Mouse (Mus musculus) C2C12 (cell line): ENCODE measurements around the gene Aco1. TPM values are rescaled to one million over a fixed set of nuclear protein-coding genes. Genes with fewer than 3 reads are reported as not detected.

Experiments used
- H3K27me3 ChIP-seq: one replicate; pipeline ENCODE4 v1.6.1; 2011; ENCODE audit not compliant: control insufficient read depth, insufficient read depth, insufficient read length
- H3K36me3 ChIP-seq: one replicate; pipeline ENCODE4 v1.6.1; 2011; ENCODE audit not compliant: control insufficient read depth, insufficient read depth
- H3K4me3 ChIP-seq: one replicate; pipeline ENCODE4 v1.5.1; 2011; ENCODE audit warnings: mild to moderate bottlenecking, control low read depth; ENCODE audit not compliant: poor library complexity, insufficient read depth, severe bottlenecking
- H3K79me2 ChIP-seq: one replicate; pipeline ENCODE4 v1.6.1; 2011; ENCODE audit not compliant: control insufficient read depth, insufficient read depth
- H3K79me3 ChIP-seq: one replicate; pipeline ENCODE4 v1.6.1; 2011; ENCODE audit warnings: low read depth, control low read depth
- H3ac ChIP-seq: one replicate; pipeline ENCODE3; 2011; ENCODE audit warnings: low read depth; ENCODE audit not compliant: control insufficient read depth, insufficient read length
- CEBPB ChIP-seq: IDR thresholded peaks from one replicate; pipeline ENCODE4 v1.6.1; 2011; ENCODE audit warnings: low read depth, mild to moderate bottlenecking, control low read depth, moderate library complexity
- CTCF ChIP-seq: IDR thresholded peaks from one replicate; pipeline ENCODE4 v1.5.1; 2011; ENCODE audit not compliant: control insufficient read depth, insufficient read depth, insufficient read length
- FOSL1 ChIP-seq: IDR thresholded peaks from one replicate; pipeline ENCODE4 v1.8.0; 2011; ENCODE audit warnings: mild to moderate bottlenecking, low read length; ENCODE audit not compliant: poor library complexity, insufficient read depth, severe bottlenecking
- MAX ChIP-seq: IDR thresholded peaks from one replicate; pipeline ENCODE4 v1.6.1; 2011; ENCODE audit warnings: mild to moderate bottlenecking, control low read depth
- MYOD1 ChIP-seq: IDR thresholded peaks from one replicate; pipeline ENCODE4 v1.6.1; 2011; ENCODE audit warnings: low read depth; ENCODE audit not compliant: control insufficient read depth, insufficient read length
- MYOG ChIP-seq: IDR thresholded peaks from one replicate; pipeline ENCODE4 v1.6.1; 2011; ENCODE audit not compliant: control insufficient read depth, insufficient read length; ENCODE audit errors: extremely low read depth
- USF1 ChIP-seq: IDR thresholded peaks from one replicate; pipeline ENCODE4 v1.6.1; 2011; ENCODE audit warnings: low read depth, mild to moderate bottlenecking, control low read depth, moderate library complexity
- long read RNA-seq, 2 experiments: library from polyadenylated mRNA; unstranded; transcript quantifications; one replicate each; pipeline ENCODE4 v2.0.0; 2019 to 2020
- polyA plus RNA-seq: library from polyadenylated mRNA; unstranded; fragments of >200 nt; fragmentation: generic; extraction: Trizol; gene quantifications from one replicate; pipeline ENCODE4 v1.2.1, GENCODE M21; 2012; ENCODE audit warnings: missing spikeins

Aco1 gene
- polyA plus RNA-seq = 32.6 TPM
- long read RNA-seq, experiment 1, transcript Aco1-201 (21 exons, 3,832 nt) = major isoform, 20 of 25 reads
- long read RNA-seq, experiment 1, partial matches to known transcripts = 4 of 25 reads
- long read RNA-seq, experiment 1, other reads (novel, unspliced or antisense) = 1 of 25 reads
- long read RNA-seq, experiment 2, transcript Aco1-201 (21 exons, 3,832 nt) = major isoform, 439 of 479 reads
- long read RNA-seq, experiment 2, partial matches to known transcripts = 16 of 479 reads
- long read RNA-seq, experiment 2, other reads (novel, unspliced or antisense) = 24 of 479 reads

- peaks cover 12% of the 10 kb centered on the region for H3K36me3 ChIP-seq
- H3K27me3 ChIP-seq = no peaks in the 10 kb centered on the region
- peak within 1 kb of the TSS; percentile 94 for H3ac ChIP-seq
- H3K4me3 ChIP-seq = peak within 1 kb of the TSS; percentile 55
- H3K79me2 ChIP-seq = peaks cover 41% of the 10 kb centered on the region
- peaks cover 20% of the 10 kb centered on the region for H3K79me3 ChIP-seq
- no peak for TF ChIP-seq MYOD1
- no peak for TF ChIP-seq MYOG
- TF ChIP-seq MAX = no peak
- TF ChIP-seq CEBPB = no peak
- TF ChIP-seq USF1 = no peak
- no peak for TF ChIP-seq CTCF
- no peak for TF ChIP-seq FOSL1
Observed at GRCm38 (mm10) chr4:40142743-40143532, at the start of gene Aco1. Gene Aco1 (plus strand): TSS chr4:40143081.

GRCm38 (mm10) chr4:40094974-40095373, 47.9 kb upstream of the Aco1 start:
- TF ChIP-seq MYOD1 (no peak), MAX (no peak), FOSL1 (no peak), CEBPB (no peak), MYOG (no peak), CTCF (no peak), USF1 (no peak)
- H3K79me3 ChIP-seq = no peaks in the 10 kb centered on the region
- H3ac ChIP-seq = no peak overlapping the region
- H3K79me2 ChIP-seq = no peaks in the 10 kb centered on the region
- H3K36me3 ChIP-seq = no peaks in the 10 kb centered on the region
- no peak overlapping the region for H3K4me3 ChIP-seq
- no peaks in the 10 kb centered on the region for H3K27me3 ChIP-seq

GRCm38 (mm10) chr4:40102996-40103395, 39.9 kb upstream of the Aco1 start:
- no peak overlapping the region for H3K4me3 ChIP-seq
- H3ac ChIP-seq = no peak overlapping the region
- H3K79me2 ChIP-seq = no peaks in the 10 kb centered on the region
- H3K36me3 ChIP-seq = no peaks in the 10 kb centered on the region
- TF ChIP-seq MYOD1 (no peak), MAX (no peak), MYOG (no peak), FOSL1 (no peak), CTCF (no peak), CEBPB (no peak), USF1 (no peak)
- H3K79me3 ChIP-seq = no peaks in the 10 kb centered on the region
- H3K27me3 ChIP-seq = no peaks in the 10 kb centered on the region

GRCm38 (mm10) chr4:40106004-40106536, 36.8 kb upstream of the Aco1 start:
- TF ChIP-seq MYOG (no peak), USF1 (no peak), CTCF (no peak), MAX (no peak), MYOD1 (no peak), FOSL1 (no peak), CEBPB (no peak)
- H3K79me2 ChIP-seq = no peaks in the 10 kb centered on the region
- no peak overlapping the region for H3ac ChIP-seq
- H3K4me3 ChIP-seq = no peak overlapping the region
- no peaks in the 10 kb centered on the region for H3K36me3 ChIP-seq
- H3K27me3 ChIP-seq = no peaks in the 10 kb centered on the region
- no peaks in the 10 kb centered on the region for H3K79me3 ChIP-seq

GRCm38 (mm10) chr4:40108030-40108429, 34.9 kb upstream of the Aco1 start:
- H3K79me2 ChIP-seq = no peaks in the 10 kb centered on the region
- no peaks in the 10 kb centered on the region for H3K36me3 ChIP-seq
- no peaks in the 10 kb centered on the region for H3K79me3 ChIP-seq
- H3ac ChIP-seq = no peak overlapping the region
- TF ChIP-seq CEBPB = no peak
- TF ChIP-seq USF1 = no peak
- TF ChIP-seq MAX = no peak
- no peak for TF ChIP-seq FOSL1
- TF ChIP-seq MYOG = no peak
- TF ChIP-seq MYOD1 = no peak
- TF ChIP-seq CTCF = no peak
- no peaks in the 10 kb centered on the region for H3K27me3 ChIP-seq
- H3K4me3 ChIP-seq = no peak overlapping the region
